Comparison of ENCODE assay signal across 12 mouse cellular contexts in genomic region chr7:137300826-137301225, GRCm38 (mm10). TPM values are rescaled to one million over a fixed set of nuclear protein-coding genes. Genes with fewer than 3 reads are reported as not detected.
DNase-seq lines count a peak whose midpoint lies in the region; ATAC-seq lines count a peak whose summit lies in the region.
"Had no signal": no experiment of that assay in that cellular context is flagged by ENCODE, and none has a peak within 500 bp of the region (broad histone marks: within the 10 kb centered on the region; RNA-seq: fewer than 3 reads in every experiment).

No protein-coding gene starts in this region.

- ATAC-seq in heart, embryonic 16.5 days (replicated peaks; ENCODE audit: extremely low read depth, insufficient read depth, low FRiP score): no peak
- ATAC-seq in hindbrain, embryonic 15.5 days (ENCODE audit: low FRiP score, low read depth): no peak
- no peak for ATAC-seq in midbrain, embryonic 16.5 days

- peaks cover 4% of the 10 kb centered on the region for H3K4me1 ChIP-seq in heart, embryonic 16.5 days (ENCODE audit: control insufficient read depth, insufficient read depth, low read length)
- peaks cover 31% of the 10 kb centered on the region for H3K4me1 ChIP-seq in brown adipose tissue, adult 24 weeks (ENCODE audit: control insufficient read depth, insufficient read depth, insufficient read length, low read length)
- peaks cover 74% of the 10 kb centered on the region for H3K4me1 ChIP-seq in hindbrain, embryonic 15.5 days (replicated peaks)
- H3K4me1 ChIP-seq in midbrain, embryonic 16.5 days (ENCODE audit: control insufficient read depth, insufficient read depth, low read length): peaks cover 37% of the 10 kb centered on the region

- no peak for DNase-seq in heart, postnatal 25 days (ENCODE audit: low spot score)
- DNase-seq in right cerebral cortex, postnatal 25 days: no peak
- no peak for DNase-seq in left cerebral cortex, adult 11 months (ENCODE audit: low spot score)
- DNase-seq: left cerebral cortex, postnatal 4 days; thymus, adult 2 months had no signal

- no peak overlapping the region for H3K4me3 ChIP-seq in heart, embryonic 16.5 days (ENCODE audit: low read length)
- H3K4me3 ChIP-seq in brown adipose tissue, adult 24 weeks (ENCODE audit: insufficient read depth, low read depth, low read length): 0 out of 2 replicates have a peak overlapping the region, but pooled peaks have one; percentile 17
- H3K4me3 ChIP-seq in hindbrain, embryonic 15.5 days: peak overlapping the region; percentile 26
- peak overlapping the region; percentile 2 for H3K4me3 ChIP-seq in midbrain, embryonic 16.5 days (ENCODE audit: low read depth, low read length)
- H3K4me3 ChIP-seq: layer of hippocampus, adult 2 months; lung, embryonic 15.5 days had no signal

- H3K4me2 ChIP-seq in heart, embryonic 16.5 days (ENCODE audit: low read depth, low read length): peak overlapping the region; percentile 14
- H3K4me2 ChIP-seq in hindbrain, embryonic 15.5 days: peak overlapping the region; percentile 56
- H3K4me2 ChIP-seq in midbrain, embryonic 16.5 days (ENCODE audit: low read length): peak overlapping the region; percentile 59
- H3K4me2 ChIP-seq: lung, embryonic 15.5 days had no signal

- H3K27ac ChIP-seq in heart, embryonic 16.5 days (ENCODE audit: low read length): no peak overlapping the region
- H3K27ac ChIP-seq in brown adipose tissue, adult 24 weeks (replicated peaks; ENCODE audit: low read depth, low read length): peak overlapping the region; percentile 75
- H3K27ac ChIP-seq in hindbrain, embryonic 15.5 days (replicated peaks): peak overlapping the region; percentile 86
- peak overlapping the region; percentile 83 for H3K27ac ChIP-seq in midbrain, embryonic 16.5 days (ENCODE audit: low read length)
- H3K27ac ChIP-seq: layer of hippocampus, adult 2 months; lung, embryonic 15.5 days had no signal

- H3K9ac ChIP-seq in heart, embryonic 16.5 days (ENCODE audit: low read length): no peak overlapping the region
- H3K9ac ChIP-seq in hindbrain, embryonic 15.5 days: peak overlapping the region; percentile 56; the same call in 1 of the 2 replicates
- peak overlapping the region; percentile 62 for H3K9ac ChIP-seq in midbrain, embryonic 16.5 days (ENCODE audit: low read depth, low read length)
- H3K9ac ChIP-seq: lung, embryonic 15.5 days had no signal

- no peaks in the 10 kb centered on the region for H3K9me3 ChIP-seq in heart, embryonic 16.5 days (replicated peaks; ENCODE audit: control insufficient read depth, low read length)
- no peaks in the 10 kb centered on the region for H3K9me3 ChIP-seq in hindbrain, embryonic 15.5 days
- H3K9me3 ChIP-seq in midbrain, embryonic 16.5 days (replicated peaks; ENCODE audit: control insufficient read depth, low read length, poor library complexity, severe bottlenecking): no peaks in the 10 kb centered on the region
- H3K9me3 ChIP-seq: lung, embryonic 15.5 days had no signal

- H3K36me3 ChIP-seq in heart, embryonic 16.5 days (ENCODE audit: control insufficient read depth, insufficient read depth): no peaks in the 10 kb centered on the region
- no peaks in the 10 kb centered on the region for H3K36me3 ChIP-seq in hindbrain, embryonic 15.5 days
- no peaks in the 10 kb centered on the region for H3K36me3 ChIP-seq in midbrain, embryonic 16.5 days (ENCODE audit: control insufficient read depth, insufficient read depth, low read length)
- H3K36me3 ChIP-seq: lung, embryonic 15.5 days had no signal

- WGBS in heart, embryonic 16.5 days: 19% methylated on average over 6 of the region's 6 CpGs
- 31% methylated on average over 6 of the region's 6 CpGs for WGBS in hindbrain, embryonic 15.5 days
- WGBS in midbrain, embryonic 16.5 days: 36% methylated on average over 6 of the region's 6 CpGs

- intact Hi-C loops in heart, postnatal 25 days (cut with DNase I): no loop called here

- H3K27me3 ChIP-seq in heart, embryonic 16.5 days (ENCODE audit: control insufficient read depth, insufficient read depth, low read length): peaks cover 38% of the 10 kb centered on the region
- H3K27me3 ChIP-seq in hindbrain, embryonic 15.5 days: no peaks in the 10 kb centered on the region
- H3K27me3 ChIP-seq in midbrain, embryonic 16.5 days (ENCODE audit: control insufficient read depth, insufficient read depth, low read depth, low read length): peaks cover 5% of the 10 kb centered on the region; the same call in 1 of the 2 replicates

RNA-seq across cellular contexts. Expression of gene Ebf3, which starts 13.4 kb away (rescaled TPM):
- polyA plus RNA-seq in heart, embryonic 16.5 days (2015; fragmentation: Nextera tagmentation; extraction: Ambion mirVana): 0.56 and 1.1 TPM in 2 replicates
- total RNA-seq in heart, postnatal 25 days (2021): 10 to 100 TPM in 1 of 2 experiments, 1 to 10 TPM in 1; 8.9 to 10.9 TPM
- 28.5 and 35.3 TPM in 2 replicates for polyA plus RNA-seq in brown adipose tissue, adult 24 weeks (2012; ENCODE audit: insufficient read depth, insufficient read length, missing spikeins)
- 18.0 and 18.5 TPM in 2 replicates for polyA plus RNA-seq in hindbrain, embryonic 15.5 days (2015; fragmentation: Nextera tagmentation; extraction: Ambion mirVana)
- 8.8 and 9.0 TPM in 2 replicates for polyA plus RNA-seq in midbrain, embryonic 16.5 days (2015; fragmentation: Nextera tagmentation; extraction: Ambion mirVana)
- total RNA-seq: monocyte, adult 5-6 weeks had no signal
